Mouse (Mus musculus): ENCODE data around the gene Fez1. TPM values are rescaled to one million over a fixed set of nuclear protein-coding genes. Genes with fewer than 3 reads are reported as not detected.

Fez1 gene
- total and polyA plus RNA-seq, 3 experiments, result 0.88 to 1.8 (median 1.7) TPM

GRCm38 (mm10) chr9:36916362-36916761 is 94.7 kb downstream of the Fez1 start:
- H3K79me2 ChIP-seq (replicated peaks; ENCODE audit: control insufficient read depth, insufficient read depth, low read length), result no peaks in the 10 kb centered on the region
- intact Hi-C loops (cut with DNase I), result loop anchor here (1.0 to 5.0 kb wide), 3 partner anchors 52 to 314 kb away; partner anchors contain the start of gene Pknox2
- no peaks in the 10 kb centered on the region for H3K4me1 ChIP-seq (ENCODE audit: control insufficient read depth, insufficient read depth, low read length)
- DNase-seq, result peak; percentile 71 to 83
- H3K4me3 ChIP-seq, result no peak overlapping the region
- WGBS, result 4% methylated on average over 6 of the region's 6 CpGs
- no peaks in the 10 kb centered on the region for H3K27me3 ChIP-seq (ENCODE audit: control insufficient read depth, insufficient read depth, low read length)
- TF ChIP-seq POLR2A (IDR thresholded peaks at IDR 0.05; ENCODE audit: insufficient read depth, low read depth, low read length) (no peak), EP300 (IDR thresholded peaks at IDR 0.05; ENCODE audit: insufficient read depth, low read depth, low read length) (no peak), CTCF (IDR thresholded peaks at IDR 0.05) (no peak; the same call in 1 of the 2 replicates)
- H3K9ac ChIP-seq (ENCODE audit: low read depth, low read length), result no peak overlapping the region
- no peak overlapping the region for H3K27ac ChIP-seq
- H3K36me3 ChIP-seq (ENCODE audit: control insufficient read depth, insufficient read depth, low read length), result no peaks in the 10 kb centered on the region

- H3K9ac ChIP-seq (ENCODE audit: low read depth, low read length), result no peak overlapping the region
- no peaks in the 10 kb centered on the region for H3K79me2 ChIP-seq (replicated peaks; ENCODE audit: control insufficient read depth, insufficient read depth, low read length)
- TF ChIP-seq EP300 (IDR thresholded peaks at IDR 0.05; ENCODE audit: insufficient read depth, low read depth, low read length) (no peak), POLR2A (IDR thresholded peaks at IDR 0.05; ENCODE audit: insufficient read depth, low read depth, low read length) (no peak), CTCF (IDR thresholded peaks at IDR 0.05) (no peak)
- WGBS, result 60% methylated on average over 5 of the region's 5 CpGs
- H3K27ac ChIP-seq, result no peak overlapping the region
- DNase-seq, result peak in 1 of 2 experiments; percentile 21
- H3K27me3 ChIP-seq (ENCODE audit: control insufficient read depth, insufficient read depth, low read length), result no peaks in the 10 kb centered on the region
- H3K36me3 ChIP-seq (ENCODE audit: control insufficient read depth, insufficient read depth, low read length), result no peaks in the 10 kb centered on the region
- H3K4me3 ChIP-seq, result no peak overlapping the region
- H3K4me1 ChIP-seq (ENCODE audit: control insufficient read depth, insufficient read depth, low read length), result no peaks in the 10 kb centered on the region
- intact Hi-C loops (cut with DNase I), result loop anchor here (1.0 to 5.0 kb wide), 3 partner anchors 51 to 314 kb away; partner anchors contain the start of gene Pknox2
These were observed 95.3 kb downstream of the Fez1 start for GRCm38 (mm10) chr9:36916915-36917314.

- Histone ChIP-seq H3K79me2 (replicated peaks; ENCODE audit: control insufficient read depth, insufficient read depth, low read length) (no peaks in the 10 kb centered on the region), H3K36me3 (ENCODE audit: control insufficient read depth, insufficient read depth, low read length) (no peaks in the 10 kb centered on the region), H3K9ac (ENCODE audit: low read depth, low read length) (no peak overlapping the region), H3K27ac (no peak overlapping the region), H3K4me3 (no peak overlapping the region), H3K4me1 (ENCODE audit: control insufficient read depth, insufficient read depth, low read length) (no peaks in the 10 kb centered on the region), H3K27me3 (ENCODE audit: control insufficient read depth, insufficient read depth, low read length) (no peaks in the 10 kb centered on the region)
- TF ChIP-seq CTCF (IDR thresholded peaks at IDR 0.05) (no peak), EP300 (IDR thresholded peaks at IDR 0.05; ENCODE audit: insufficient read depth, low read depth, low read length) (no peak), POLR2A (IDR thresholded peaks at IDR 0.05; ENCODE audit: insufficient read depth, low read depth, low read length) (no peak)
- intact Hi-C loops (cut with DNase I), result loop anchor here (5.0 kb wide), 1 partner anchor 229 kb away; the partner anchor contains the start of gene Pknox2
- DNase-seq, result no peak
- 66% methylated on average over 3 of the region's 3 CpGs for WGBS
These were observed 96.9 kb downstream of the Fez1 start for GRCm38 (mm10) chr9:36918582-36918981.

GRCm38 (mm10) chr9:36919472-36919871 is 97.8 kb downstream of the Fez1 start:
- intact Hi-C loops (cut with DNase I), result loop anchor here (5.0 kb wide), 1 partner anchor 228 kb away; the partner anchor contains the start of gene Pknox2
- Histone ChIP-seq H3K4me3 (no peak overlapping the region), H3K79me2 (replicated peaks; ENCODE audit: control insufficient read depth, insufficient read depth, low read length) (no peaks in the 10 kb centered on the region), H3K27ac (no peak overlapping the region), H3K36me3 (ENCODE audit: control insufficient read depth, insufficient read depth, low read length) (no peaks in the 10 kb centered on the region), H3K9ac (ENCODE audit: low read depth, low read length) (no peak overlapping the region), H3K27me3 (ENCODE audit: control insufficient read depth, insufficient read depth, low read length) (no peaks in the 10 kb centered on the region), H3K4me1 (ENCODE audit: control insufficient read depth, insufficient read depth, low read length) (no peaks in the 10 kb centered on the region)
- WGBS, result 71% methylated on average over 4 of the region's 4 CpGs
- no peak for DNase-seq
- no peak for TF ChIP-seq CTCF (IDR thresholded peaks at IDR 0.05)
- no peak for TF ChIP-seq EP300 (IDR thresholded peaks at IDR 0.05; ENCODE audit: insufficient read depth, low read depth, low read length)
- TF ChIP-seq POLR2A (IDR thresholded peaks at IDR 0.05; ENCODE audit: insufficient read depth, low read depth, low read length), result no peak

GRCm38 (mm10) chr9:36921718-36922415 is 100.2 kb downstream of the Fez1 start:
- WGBS, result 80% methylated on average over 13 of the region's 13 CpGs
- intact Hi-C loops (cut with DNase I), result no loop called here
- Histone ChIP-seq H3K9ac (ENCODE audit: low read depth, low read length) (no peak overlapping the region), H3K79me2 (replicated peaks; ENCODE audit: control insufficient read depth, insufficient read depth, low read length) (no peaks in the 10 kb centered on the region), H3K4me1 (ENCODE audit: control insufficient read depth, insufficient read depth, low read length) (no peaks in the 10 kb centered on the region), H3K27me3 (ENCODE audit: control insufficient read depth, insufficient read depth, low read length) (no peaks in the 10 kb centered on the region), H3K4me3 (no peak overlapping the region), H3K27ac (no peak overlapping the region), H3K36me3 (ENCODE audit: control insufficient read depth, insufficient read depth, low read length) (no peaks in the 10 kb centered on the region)
- TF ChIP-seq EP300 (IDR thresholded peaks at IDR 0.05; ENCODE audit: insufficient read depth, low read depth, low read length) (no peak), CTCF (IDR thresholded peaks at IDR 0.05) (no peak), POLR2A (IDR thresholded peaks at IDR 0.05; ENCODE audit: insufficient read depth, low read depth, low read length) (no peak)
- no peak for DNase-seq

GRCm38 (mm10) chr9:36923753-36924152 is 102.1 kb downstream of the Fez1 start:
- no peaks in the 10 kb centered on the region for H3K79me2 ChIP-seq (replicated peaks; ENCODE audit: control insufficient read depth, insufficient read depth, low read length)
- H3K36me3 ChIP-seq (ENCODE audit: control insufficient read depth, insufficient read depth, low read length), result no peaks in the 10 kb centered on the region
- no peak overlapping the region for H3K4me3 ChIP-seq
- H3K4me1 ChIP-seq (ENCODE audit: control insufficient read depth, insufficient read depth, low read length), result no peaks in the 10 kb centered on the region
- no peak overlapping the region for H3K27ac ChIP-seq
- TF ChIP-seq POLR2A (IDR thresholded peaks at IDR 0.05; ENCODE audit: insufficient read depth, low read depth, low read length), result no peak
- TF ChIP-seq EP300 (IDR thresholded peaks at IDR 0.05; ENCODE audit: insufficient read depth, low read depth, low read length), result no peak
- TF ChIP-seq CTCF (IDR thresholded peaks at IDR 0.05), result no peak
- DNase-seq, result no peak
- no peaks in the 10 kb centered on the region for H3K27me3 ChIP-seq (ENCODE audit: control insufficient read depth, insufficient read depth, low read length)
- WGBS, result 87% methylated on average over 5 of the region's 5 CpGs
- no peak overlapping the region for H3K9ac ChIP-seq (ENCODE audit: low read depth, low read length)
- intact Hi-C loops (cut with DNase I), result no loop called here

Other genes starting within 250 kb of the Fez1 start
- not detected for gene Gm17689, start 239.2 kb upstream of the Fez1 start, total RNA-seq (2021)
- gene Gm17689, start 239.2 kb upstream of the Fez1 start, polyA plus RNA-seq (2012; rRNA removed), result not detected in 2 replicates
- gene A630095E13Rik, start 178.5 kb upstream of the Fez1 start, total RNA-seq (2021), result not detected
- gene A630095E13Rik, start 178.5 kb upstream of the Fez1 start, polyA plus RNA-seq (2012; rRNA removed), result not detected in 2 replicates
- not detected for gene Acrv1, start 128.6 kb upstream of the Fez1 start, total RNA-seq (2021)
- gene Acrv1, start 128.6 kb upstream of the Fez1 start, polyA plus RNA-seq (2012; rRNA removed), result 0.16 TPM in 1 of 2 replicates, not detected in the other
- gene Chek1, start 94.8 kb upstream of the Fez1 start, total RNA-seq (2021), result under 1 TPM; 0.29 to 0.68 TPM
- 0.08 and 0.26 TPM in 2 replicates for gene Chek1, start 94.8 kb upstream of the Fez1 start, polyA plus RNA-seq (2012; rRNA removed)
- gene Stt3a, start 54.2 kb upstream of the Fez1 start, total RNA-seq (2021), result 10 to 100 TPM; 59.6 to 71.0 TPM
- 77.4 and 183 TPM in 2 replicates for gene Stt3a, start 54.2 kb upstream of the Fez1 start, polyA plus RNA-seq (2012; rRNA removed)
- gene Ei24, start 24.5 kb upstream of the Fez1 start, total RNA-seq (2021), result 10 to 100 TPM; 70.4 to 78.5 TPM
- 52.6 and 115 TPM in 2 replicates for gene Ei24, start 24.5 kb upstream of the Fez1 start, polyA plus RNA-seq (2012; rRNA removed)